Mouse (Mus musculus) liver, embryonic 14.5 days (tissue): ENCODE measurements around the gene Per1.

Source experiments
- CTCF ChIP-seq: IDR thresholded peaks from 2 replicates; pipeline ENCODE4 v1.5.1; 2016; ENCODE audit warnings: antibody characterized with exemption, low read depth, control low read depth
- EP300 ChIP-seq: IDR thresholded peaks from 2 replicates; pipeline ENCODE4 v1.6.1; 2016; ENCODE audit warnings: antibody characterized with exemption, low read depth

GRCm38 (mm10) chr11:69048151-69048550 lies 46.9 kb upstream of the Per1 start:
- TF ChIP-seq CTCF, result no peak
- TF ChIP-seq EP300, result no peak
